Mouse (Mus musculus) thymus, adult 2 months (tissue): ENCODE data around the gene Ndufb8. TPM values are rescaled to one million over a fixed set of nuclear protein-coding genes. Genes with fewer than 3 reads are reported as not detected.
A peak's percentile ranks its signal among the peaks of the same experiment; 100 is the strongest.

Experiments used
- DNase-seq: peaks from one replicate; pipeline ENCODE4 v3.0.0; 2021
- H3K27ac ChIP-seq: fragments of 200-500 bp; 2 replicates; pipeline ENCODE4 v1.5.1; 2012; ENCODE audit warnings: low read length, control low read depth; ENCODE audit not compliant: control insufficient read depth, insufficient read depth
- H3K27me3 ChIP-seq: fragments of 200-500 bp; 2 replicates; pipeline ENCODE4 v1.6.1; 2012; ENCODE audit warnings: mild to moderate bottlenecking, low read length, moderate library complexity, mixed read lengths; ENCODE audit not compliant: control insufficient read depth, insufficient read depth
- H3K36me3 ChIP-seq: fragments of 200-500 bp; 2 replicates; pipeline ENCODE4 v1.6.1; 2012; ENCODE audit warnings: mild to moderate bottlenecking, low read length, moderate library complexity; ENCODE audit not compliant: control insufficient read depth, insufficient read depth
- H3K4me1 ChIP-seq: fragments of 200-500 bp; replicated peaks from 2 replicates; pipeline ENCODE4 v1.6.1; 2012; ENCODE audit warnings: low read length; ENCODE audit not compliant: control insufficient read depth, insufficient read depth
- H3K4me3 ChIP-seq: fragments of 200-500 bp; 2 replicates; pipeline ENCODE4 v1.5.1; 2012; ENCODE audit warnings: mild to moderate bottlenecking, low read length, control low read depth, moderate library complexity; ENCODE audit not compliant: control insufficient read depth, insufficient read depth
- CTCF ChIP-seq: fragments of 200-500 bp; IDR thresholded peaks from 2 replicates; pipeline ENCODE4 v1.5.1; 2012; ENCODE audit warnings: mild to moderate bottlenecking, control low read depth, low read length, moderate library complexity, borderline replicate concordance; ENCODE audit not compliant: control insufficient read depth, poor library complexity, insufficient read depth; ENCODE audit errors: extremely low read depth
- POLR2A ChIP-seq: fragments of 200-500 bp; IDR thresholded peaks from 2 replicates; pipeline ENCODE4 v1.6.1; 2012; ENCODE audit warnings: mild to moderate bottlenecking, low read length, control low read depth, moderate library complexity; ENCODE audit not compliant: control insufficient read depth, poor library complexity, insufficient read depth; ENCODE audit errors: extremely low read depth
- WGBS: fragments of 180-500 bp; shearing (Covaris S2); methylation state at CpG from one replicate; pipeline ENCODE4 v1.1.7; 2018; 5-methylcytosine and 5-hydroxymethylcytosine counted together
- polyA plus RNA-seq: library from polyadenylated mRNA; depleted of rRNA; stranded (reverse); fragments of >200 nt; gene quantifications from 2 replicates; pipeline ENCODE4 v1.2.3, GENCODE M21; 2012; rRNA removed

Gene Ndufb8
- polyA plus RNA-seq, 1 experiment: 627 TPM

DNA sequence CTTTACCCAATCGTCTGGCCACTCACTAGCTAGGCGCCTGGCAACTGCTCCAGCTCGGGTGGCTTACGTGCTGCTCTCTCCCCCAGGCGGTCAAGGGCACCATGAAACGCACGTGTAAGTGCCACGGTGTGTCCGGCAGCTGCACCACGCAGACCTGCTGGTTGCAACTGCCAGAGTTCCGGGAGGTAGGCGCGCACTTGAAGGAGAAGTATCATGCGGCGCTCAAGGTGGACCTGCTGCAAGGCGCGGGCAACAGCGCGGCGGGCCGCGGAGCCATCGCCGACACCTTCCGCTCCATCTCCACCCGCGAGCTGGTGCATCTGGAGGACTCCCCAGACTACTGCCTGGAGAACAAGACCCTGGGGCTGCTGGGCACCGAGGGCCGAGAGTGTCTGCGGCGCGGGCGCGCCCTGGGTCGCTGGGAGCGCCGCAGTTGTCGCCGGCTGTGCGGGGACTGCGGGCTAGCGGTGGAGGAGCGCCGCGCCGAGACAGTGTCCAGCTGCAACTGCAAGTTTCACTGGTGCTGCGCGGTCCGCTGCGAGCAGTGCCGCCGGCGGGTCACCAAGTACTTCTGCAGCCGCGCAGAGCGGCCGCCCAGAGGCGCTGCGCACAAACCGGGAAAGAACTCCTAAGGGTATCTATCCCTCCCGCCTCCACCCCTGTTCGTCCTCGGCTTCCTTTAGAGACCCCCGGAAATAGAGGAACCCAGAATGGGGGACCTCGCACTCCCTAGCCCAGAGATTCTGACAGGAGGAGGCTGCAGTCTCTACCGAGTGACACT is 43.6 kb downstream of the Ndufb8 start:
- 2% methylated on average over 66 of the region's 66 CpGs for WGBS
- Histone ChIP-seq H3K36me3 (no peaks in the 10 kb centered on the region), H3K4me1 (peaks cover 52% of the 10 kb centered on the region), H3K4me3 (peak overlapping the region; percentile 69), H3K27ac (peak overlapping the region; percentile 67), H3K27me3 (no peaks in the 10 kb centered on the region)
- DNase-seq: peak; percentile 53
- 0 out of 2 replicates have a peak, but pooled peaks have one; percentile 24 for TF ChIP-seq CTCF
- no peak; the same call in 1 of the 2 replicates for TF ChIP-seq POLR2A

- Histone ChIP-seq H3K27ac (peak overlapping the region; percentile 67), H3K4me3 (peak overlapping the region; percentile 69), H3K36me3 (no peaks in the 10 kb centered on the region), H3K4me1 (peaks cover 52% of the 10 kb centered on the region), H3K27me3 (no peaks in the 10 kb centered on the region)
- WGBS: 11% methylated on average over 12 of the region's 12 CpGs
- DNase-seq: peak; percentile 34
- no peak for TF ChIP-seq POLR2A
- no peak for TF ChIP-seq CTCF
Observed at GRCm38 (mm10) chr19:44510534-44511175, 44.6 kb downstream of the Ndufb8 start.

- H3K27me3 ChIP-seq: no peaks in the 10 kb centered on the region
- WGBS: 31% methylated on average over 4 of the region's 4 CpGs
Observed at GRCm38 (mm10) chr19:44502741-44503140, 52.5 kb downstream of the Ndufb8 start.

GRCm38 (mm10) chr19:44501925-44502324 is 53.3 kb downstream of the Ndufb8 start:
- TF ChIP-seq CTCF: no peak
- no peak for TF ChIP-seq POLR2A
- 97% methylated on average over 6 of the region's 6 CpGs for WGBS

More at GRCm38 (mm10) chr19:44502741-44503140, 52.5 kb downstream of the Ndufb8 start:
- no peak overlapping the region for H3K4me3 ChIP-seq
- peaks cover 12% of the 10 kb centered on the region for H3K4me1 ChIP-seq
- H3K27ac ChIP-seq: no peak overlapping the region
- H3K36me3 ChIP-seq: no peaks in the 10 kb centered on the region
- TF ChIP-seq CTCF (no peak), POLR2A (no peak)
- DNase-seq: no peak

DNA sequence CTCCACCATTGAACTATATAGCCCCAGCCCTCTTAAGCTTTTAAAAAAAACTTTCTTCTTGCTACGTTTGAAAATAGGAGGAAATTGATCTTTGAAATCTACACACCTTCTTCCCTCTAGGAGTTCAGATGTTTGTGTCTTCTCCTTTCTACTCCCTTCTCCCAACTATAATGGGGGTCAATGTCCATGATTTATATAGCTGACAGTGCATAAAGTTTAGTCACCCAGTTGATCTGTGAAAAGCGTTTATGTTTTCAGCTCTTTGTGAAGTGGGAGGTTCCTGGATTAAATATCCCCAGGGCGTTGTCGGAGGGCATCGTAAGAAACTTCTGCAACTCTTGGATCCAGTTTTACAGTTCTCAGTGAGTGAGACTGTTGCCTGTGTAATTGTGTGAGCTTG is 55.0 kb downstream of the Ndufb8 start:
- no peak for TF ChIP-seq POLR2A
- TF ChIP-seq CTCF: no peak
- DNase-seq: no peak
- H3K27ac ChIP-seq: no peak overlapping the region
- no peaks in the 10 kb centered on the region for H3K36me3 ChIP-seq
- peaks cover 8% of the 10 kb centered on the region for H3K4me1 ChIP-seq
- H3K4me3 ChIP-seq: no peak overlapping the region
- no peaks in the 10 kb centered on the region; the same call in 1 of the 2 replicates for H3K27me3 ChIP-seq
- 92% methylated on average over 5 of the region's 5 CpGs for WGBS

More at GRCm38 (mm10) chr19:44501925-44502324, 53.3 kb downstream of the Ndufb8 start:
- Histone ChIP-seq H3K36me3 (no peaks in the 10 kb centered on the region), H3K4me1 (peaks cover 12% of the 10 kb centered on the region), H3K27me3 (no peaks in the 10 kb centered on the region), H3K4me3 (no peak overlapping the region), H3K27ac (no peak overlapping the region)
- DNase-seq: no peak

GRCm38 (mm10) chr19:44498936-44499335 is 56.3 kb downstream of the Ndufb8 start:
- Histone ChIP-seq H3K4me3 (no peak overlapping the region), H3K27ac (no peak overlapping the region), H3K4me1 (peaks cover 5% of the 10 kb centered on the region; the same call in 1 of the 2 replicates), H3K27me3 (no peaks in the 10 kb centered on the region; the same call in 1 of the 2 replicates), H3K36me3 (no peaks in the 10 kb centered on the region)
- no peak for DNase-seq
- TF ChIP-seq POLR2A: no peak
- no peak for TF ChIP-seq CTCF
- WGBS: 82% methylated on average over 6 of the region's 6 CpGs

Other genes with a start within 250 kb of the Ndufb8 start
- gene Scd4, start 222.3 kb downstream of the Ndufb8 start, polyA plus RNA-seq: 2.2 and 2.7 TPM in 2 replicates
- 776 and 1,634 TPM in 2 replicates for gene Scd1, start 147.6 kb downstream of the Ndufb8 start, polyA plus RNA-seq
- gene Wnt8b, start 62.0 kb downstream of the Ndufb8 start, polyA plus RNA-seq: 6.1 and 6.6 TPM in 2 replicates
- gene Sec31b, start 9.6 kb downstream of the Ndufb8 start, polyA plus RNA-seq: 15.4 and 18.8 TPM in 2 replicates
- 6.6 TPM in 1 of 2 replicates, not detected in the other for gene Gm20538, start 2.6 kb downstream of the Ndufb8 start, polyA plus RNA-seq
- 31.5 and 36.1 TPM in 2 replicates for gene Hif1an, start 7.4 kb upstream of the Ndufb8 start, polyA plus RNA-seq
- gene Pax2, start 200.6 kb upstream of the Ndufb8 start, polyA plus RNA-seq: 0.10 and 0.12 TPM in 2 replicates